Mouse (Mus musculus) lung, embryonic 16.5 days (tissue): ENCODE data around the gene Rln1. TPM values are rescaled to one million over a fixed set of nuclear protein-coding genes. Genes with fewer than 3 reads are reported as not detected.

Source experiments
- ATAC-seq: fragments of 200-750 bp; cut with Nextera tagmentation; 2 replicates; pipeline ENCODE4 v1.8.0; 2017; ENCODE audit warnings: low read depth, mild to moderate bottlenecking, moderate library complexity
- H3K27ac ChIP-seq: fragments of 300-500 bp; sonication (generic); 2 replicates; pipeline ENCODE4 v1.5.1; 2014; ENCODE audit warnings: mild to moderate bottlenecking, control low read depth, low read length
- H3K27me3 ChIP-seq: fragments of 300-500 bp; sonication (generic); 2 replicates; pipeline ENCODE4 v1.6.1; 2014; ENCODE audit warnings: low read depth, low read length, mixed read lengths; ENCODE audit not compliant: control insufficient read depth, insufficient read depth
- H3K36me3 ChIP-seq: fragments of 300-500 bp; sonication (generic); 2 replicates; pipeline ENCODE4 v1.6.1; 2014; ENCODE audit warnings: low read length; ENCODE audit not compliant: control insufficient read depth, insufficient read depth
- H3K4me1 ChIP-seq: fragments of 300-500 bp; sonication (generic); replicated peaks from 2 replicates; pipeline ENCODE4 v1.6.1; 2014; ENCODE audit warnings: low read length, mixed read lengths; ENCODE audit not compliant: control insufficient read depth, insufficient read depth
- H3K4me2 ChIP-seq: fragments of 300-500 bp; sonication (generic); 2 replicates; pipeline ENCODE4 v1.6.1; 2014; ENCODE audit warnings: low read depth, low read length, control low read depth
- H3K4me3 ChIP-seq: fragments of 300-500 bp; sonication (generic); 2 replicates; pipeline ENCODE4 v1.5.1; 2014; ENCODE audit warnings: mild to moderate bottlenecking, low read length, control low read depth
- H3K9ac ChIP-seq: fragments of 300-500 bp; sonication (generic); 2 replicates; pipeline ENCODE4 v1.6.1; 2014; ENCODE audit warnings: low read length, control low read depth
- H3K9me3 ChIP-seq: fragments of 300-500 bp; sonication (generic); 2 replicates; pipeline ENCODE4 v1.6.1; 2016; ENCODE audit warnings: low read length; ENCODE audit not compliant: control insufficient read depth
- whole genome bisulfite sequencing: fragments of 180-500 bp; shearing (Covaris S2); extraction: QIAGEN DNeasy Blood & Tissue Kit; methylation state at CpG from one replicate; pipeline ENCODE4 v1.1.7; 2014; 5-methylcytosine and 5-hydroxymethylcytosine counted together
- polyA plus RNA-seq: library from polyadenylated mRNA; unstranded; fragments of >200 nt; fragmentation: Nextera tagmentation; extraction: Ambion mirVana; gene quantifications from 2 replicates; pipeline ENCODE4 v1.2.1, GENCODE M21; 2015

The Rln1 gene
- polyA plus RNA-seq, 1 experiment from 2014 or later = 0.14 TPM

- H3K4me1 ChIP-seq = no peaks in the 10 kb centered on the region
- H3K27ac ChIP-seq = no peak overlapping the region
- H3K9ac ChIP-seq = no peak overlapping the region
- no peak for ATAC-seq
- peaks cover 4% of the 10 kb centered on the region; the same call in 1 of the 2 replicates for H3K36me3 ChIP-seq
- H3K9me3 ChIP-seq = no peaks in the 10 kb centered on the region
- no peaks in the 10 kb centered on the region for H3K27me3 ChIP-seq
- H3K4me3 ChIP-seq = no peak overlapping the region
- 63% methylated on average over 4 of the region's 4 CpGs for WGBS
- H3K4me2 ChIP-seq = no peak overlapping the region
These were observed 41.9 kb downstream of the Rln1 start for GRCm38 (mm10) chr19:29292546-29292945.

GRCm38 (mm10) chr19:29291532-29291931, 42.9 kb downstream of the Rln1 start:
- H3K4me2 ChIP-seq = no peak overlapping the region
- ATAC-seq = peak; percentile 31; the same call in 1 of the 2 replicates
- no peak overlapping the region for H3K27ac ChIP-seq
- no peak overlapping the region for H3K4me3 ChIP-seq
- H3K36me3 ChIP-seq = peaks cover 4% of the 10 kb centered on the region; the same call in 1 of the 2 replicates
- no peaks in the 10 kb centered on the region for H3K9me3 ChIP-seq
- WGBS = 51% methylated on average over 14 of the region's 14 CpGs
- H3K9ac ChIP-seq = no peak overlapping the region
- no peaks in the 10 kb centered on the region for H3K4me1 ChIP-seq
- no peaks in the 10 kb centered on the region for H3K27me3 ChIP-seq

GRCm38 (mm10) chr19:29287863-29288262, 46.6 kb downstream of the Rln1 start:
- Histone ChIP-seq H3K36me3 (peaks cover 8% of the 10 kb centered on the region; the same call in 1 of the 2 replicates), H3K9ac (no peak overlapping the region), H3K9me3 (no peaks in the 10 kb centered on the region), H3K4me3 (no peak overlapping the region), H3K4me2 (no peak overlapping the region), H3K4me1 (no peaks in the 10 kb centered on the region), H3K27me3 (no peaks in the 10 kb centered on the region), H3K27ac (no peak overlapping the region)
- no peak for ATAC-seq
- WGBS = 78% methylated on average over 8 of the region's 8 CpGs

GRCm38 (mm10) chr19:29285451-29285869, 49.0 kb downstream of the Rln1 start:
- WGBS = 49% methylated on average over 7 of the region's 7 CpGs
- Histone ChIP-seq H3K27me3 (no peaks in the 10 kb centered on the region), H3K9me3 (no peaks in the 10 kb centered on the region), H3K9ac (no peak overlapping the region), H3K27ac (no peak overlapping the region), H3K4me3 (no peak overlapping the region), H3K36me3 (peaks cover 10% of the 10 kb centered on the region; the same call in 1 of the 2 replicates), H3K4me2 (no peak overlapping the region), H3K4me1 (no peaks in the 10 kb centered on the region)
- ATAC-seq = no peak

Other genes starting within 250 kb of the Rln1 start
- gene Rcl1, start 233.3 kb downstream of the Rln1 start, polyA plus RNA-seq = 36.8 and 40.2 TPM in 2 replicates
- 3.8 and 4.4 TPM in 2 replicates for gene Jak2, start 82.8 kb downstream of the Rln1 start, polyA plus RNA-seq
- 1.0 and 2.9 TPM in 2 replicates for gene Insl6, start 9.3 kb downstream of the Rln1 start, polyA plus RNA-seq
- 56.0 and 61.2 TPM in 2 replicates for gene Plgrkt, start 32.7 kb upstream of the Rln1 start, polyA plus RNA-seq
- gene Cd274, start 32.8 kb upstream of the Rln1 start, polyA plus RNA-seq = 0.28 and 0.88 TPM in 2 replicates
- gene Pdcd1lg2, start 76.2 kb upstream of the Rln1 start, polyA plus RNA-seq = 0.21 TPM in 1 of 2 replicates, not detected in the other
- 12.3 and 13.5 TPM in 2 replicates for gene Ric1, start 187.6 kb upstream of the Rln1 start, polyA plus RNA-seq